Mouse (Mus musculus) spleen, embryonic (tissue): ENCODE data around the gene Zfp622.

Source experiments
- CTCF ChIA-PET: fragments of 350-600 bp; sonication (Branson Sonifier 250); formaldehyde crosslinking; loops from one replicate; lab custom pipeline; 2022; lab: Charles Lee

The Zfp622 gene

DNA sequence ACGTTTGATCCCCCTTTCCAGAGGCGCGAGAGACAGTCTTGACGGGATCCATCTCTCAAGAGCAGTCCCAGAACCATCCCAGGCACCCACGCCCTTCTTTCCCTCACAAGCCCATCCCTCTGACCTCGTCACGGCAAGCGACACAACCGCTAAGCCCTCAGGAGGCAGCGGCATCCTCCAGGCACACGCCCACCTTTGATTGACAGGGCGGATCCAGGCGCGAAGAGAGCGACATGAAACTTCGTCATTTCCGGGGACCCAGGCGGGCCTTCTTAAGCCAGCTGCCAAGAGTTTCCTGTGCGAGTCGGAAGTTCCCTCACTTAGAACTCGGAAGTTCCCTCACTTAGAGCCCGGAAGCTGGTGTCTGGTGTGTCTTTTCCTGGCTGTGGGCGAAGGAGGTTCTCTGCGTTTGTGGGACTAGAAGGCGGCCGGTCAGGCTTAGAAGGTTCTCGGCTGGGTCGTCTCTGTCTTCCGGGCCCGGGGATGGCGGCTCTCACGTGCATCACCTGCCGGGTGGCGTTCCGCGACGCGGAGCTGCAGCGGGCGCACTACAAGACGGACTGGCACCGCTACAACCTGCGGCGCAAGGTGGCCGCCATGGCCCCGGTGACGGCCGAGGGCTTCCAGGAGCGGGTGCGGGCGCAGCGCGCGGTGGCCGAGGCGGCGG, at the start of gene Zfp622:
Zfp622 (plus strand) TSS at position 300 of the 667 bp plus-strand sequence.
- CTCF ChIA-PET, result interaction anchor here (0.7 kb wide), 1 partner anchor 179 kb away, joined by 4 read pairs; no protein-coding TSS in a partner anchor

DNA sequence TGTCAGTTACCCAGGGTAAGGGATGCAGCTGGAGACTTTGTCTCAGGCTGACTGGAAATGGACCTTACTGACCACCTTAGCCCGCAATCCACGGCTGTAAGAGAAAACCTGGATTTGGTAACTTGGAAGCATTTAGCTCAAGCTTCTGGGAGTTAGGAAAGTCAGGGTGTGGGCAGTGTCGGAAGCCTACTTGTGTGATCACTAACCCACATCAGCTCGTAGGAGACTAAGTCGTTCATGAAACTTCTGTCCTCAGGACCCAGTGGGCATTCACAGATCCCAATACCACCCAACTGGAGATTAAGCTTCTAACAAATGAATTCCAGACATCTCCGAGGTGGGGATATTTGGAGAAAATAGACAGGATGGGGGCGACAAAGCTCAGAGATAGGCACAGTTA, 49.8 kb upstream of the Zfp622 start:
- CTCF ChIA-PET, result no interaction called here

DNA sequence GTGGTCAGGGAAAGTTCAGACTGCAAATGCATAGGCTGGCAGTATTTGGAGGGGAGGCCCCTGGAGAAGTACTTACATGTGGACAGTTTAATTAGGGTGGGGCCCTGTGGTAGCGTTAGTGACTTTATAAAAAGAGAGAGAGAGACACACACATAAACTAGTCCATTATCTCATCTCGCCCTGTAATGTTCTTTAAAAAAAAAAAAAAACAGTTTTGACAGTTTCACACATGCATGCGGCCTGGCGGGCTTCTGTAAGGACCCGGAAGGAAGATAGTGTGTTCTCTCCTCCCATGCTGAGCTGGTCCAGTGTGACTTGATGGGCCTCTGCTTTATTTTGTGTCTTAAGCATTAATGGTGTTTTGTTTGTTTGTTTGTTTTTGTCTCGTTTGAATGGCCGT, 45.7 kb upstream of the Zfp622 start:
- CTCF ChIA-PET, result interaction anchor here (0.6 kb wide), 1 partner anchor 382 kb away, joined by 4 read pairs; no protein-coding TSS in a partner anchor

DNA sequence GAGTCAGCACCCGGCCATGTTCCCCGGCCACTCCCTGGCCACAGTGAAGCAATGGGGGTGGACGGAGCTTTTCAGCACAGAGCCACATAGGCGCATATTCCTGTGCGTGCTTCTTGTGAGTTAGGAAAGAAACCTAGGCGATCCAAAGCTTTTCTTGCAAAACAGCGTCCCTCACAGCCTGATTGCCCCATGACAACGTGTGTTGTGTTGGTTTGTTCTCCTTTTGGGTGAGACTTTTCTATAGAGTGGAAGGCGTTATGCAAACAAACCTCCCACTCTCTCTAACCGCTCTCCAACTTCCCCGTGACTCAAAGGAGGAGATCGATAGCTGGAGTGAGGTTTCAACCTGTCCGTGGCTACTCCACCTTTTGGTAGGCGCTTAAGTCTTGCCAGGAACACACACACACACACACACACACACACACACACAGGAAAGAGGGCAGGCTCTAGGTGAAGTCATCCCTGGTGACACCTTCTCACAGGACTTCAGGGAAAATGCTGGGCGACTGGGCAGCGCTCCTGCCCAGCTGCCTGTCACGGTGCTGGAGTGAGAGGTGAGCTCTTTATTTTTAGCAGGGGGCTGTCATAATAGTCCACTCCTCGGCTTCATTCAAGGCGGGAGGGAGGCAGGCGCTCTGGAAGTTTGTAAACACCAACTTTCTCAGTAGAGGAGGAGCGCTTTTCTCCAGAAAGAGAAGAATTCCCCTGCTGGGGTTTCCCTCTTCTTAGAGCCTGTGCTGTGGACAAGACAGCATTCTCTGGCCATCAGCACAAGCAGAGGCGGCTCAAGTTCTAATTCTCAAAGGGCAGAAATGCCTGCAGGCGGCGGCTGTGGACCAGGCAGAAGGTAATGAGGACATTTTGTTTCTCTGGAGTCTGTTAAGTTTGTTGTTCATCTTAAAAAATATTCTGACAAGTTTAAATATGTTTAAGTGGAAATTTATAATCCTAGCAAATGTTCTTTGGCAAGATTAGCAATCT, 43.5 kb upstream of the Zfp622 start:
- CTCF ChIA-PET, result no interaction called here

DNA sequence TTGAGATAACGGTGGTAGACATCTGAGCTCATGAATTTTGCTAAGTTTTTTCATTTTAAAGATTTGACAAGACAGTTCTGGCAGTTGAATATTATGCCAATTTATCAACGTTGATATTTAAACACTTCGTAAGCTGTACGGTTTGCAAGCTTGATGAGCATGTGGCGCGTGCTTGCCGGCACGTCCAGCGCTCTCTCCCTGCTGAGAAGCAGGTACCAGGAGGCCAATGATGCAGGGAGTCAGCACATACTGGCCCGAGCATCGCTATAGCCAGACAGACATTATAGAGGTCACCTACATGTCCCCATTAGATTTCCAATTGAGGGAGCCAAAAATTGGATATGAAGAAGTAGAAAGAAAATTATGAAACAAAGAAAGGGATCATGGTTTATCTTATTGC, 42.7 kb upstream of the Zfp622 start:
- CTCF ChIA-PET, result no interaction called here

DNA sequence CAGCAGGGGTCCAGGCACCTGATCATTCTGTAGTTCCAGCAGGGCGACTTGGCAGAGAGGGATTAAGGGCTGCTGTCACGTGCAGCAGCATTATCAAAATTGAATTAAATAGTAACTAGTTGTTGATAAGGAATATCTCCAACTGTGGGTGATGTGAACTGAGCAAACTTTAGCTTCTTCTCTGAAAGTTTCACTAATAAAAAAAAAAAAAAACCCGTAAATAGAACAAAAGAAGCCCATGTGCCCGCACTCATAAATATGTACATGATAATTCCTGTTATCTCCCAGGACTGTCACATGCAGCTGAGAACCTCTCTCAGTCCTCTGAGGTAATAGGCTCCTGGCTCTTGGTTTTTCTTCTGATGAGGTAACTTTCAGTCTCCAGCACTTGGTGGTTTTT, 41.8 kb upstream of the Zfp622 start:
- CTCF ChIA-PET, result no interaction called here

DNA sequence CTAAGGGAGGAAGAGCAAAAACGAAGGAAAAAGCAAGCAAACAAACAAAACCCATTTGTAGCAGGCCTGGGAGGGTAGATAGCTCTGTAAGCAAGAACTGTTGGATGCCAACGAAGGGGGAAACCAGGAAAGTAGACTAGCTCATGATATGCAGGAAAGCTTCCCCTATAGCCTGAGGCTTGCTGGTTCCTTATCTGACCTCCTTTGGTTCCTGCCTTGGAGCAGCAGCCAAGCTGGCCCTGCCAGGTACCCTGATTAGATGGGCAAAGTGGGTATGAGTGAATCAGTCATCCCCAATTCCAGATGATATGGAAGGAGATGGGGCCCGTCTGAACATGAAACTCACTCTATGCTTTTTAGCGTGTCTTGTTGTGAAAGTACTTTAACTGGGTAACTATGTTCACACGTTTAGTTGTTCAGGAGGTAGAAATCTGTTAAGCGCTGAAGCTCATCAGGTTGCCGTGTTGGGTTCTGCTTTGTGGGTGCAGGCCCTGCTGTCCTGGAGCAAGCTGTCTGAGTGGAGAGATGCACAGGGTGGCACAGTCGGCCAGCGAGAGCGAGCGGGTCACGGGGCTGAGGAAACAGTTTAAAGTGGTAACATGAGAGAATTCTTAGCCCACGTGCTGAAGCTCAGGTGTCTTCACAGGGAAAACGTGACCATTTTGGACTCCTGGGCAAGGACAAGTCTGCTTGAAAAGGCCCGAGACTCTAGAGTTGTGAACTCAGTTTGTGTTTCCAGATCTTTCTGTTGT, 40.6 kb upstream of the Zfp622 start:
- CTCF ChIA-PET, result interaction anchor here (0.5 kb wide), 1 partner anchor 50 kb away, joined by 17 read pairs; no protein-coding TSS in a partner anchor

DNA sequence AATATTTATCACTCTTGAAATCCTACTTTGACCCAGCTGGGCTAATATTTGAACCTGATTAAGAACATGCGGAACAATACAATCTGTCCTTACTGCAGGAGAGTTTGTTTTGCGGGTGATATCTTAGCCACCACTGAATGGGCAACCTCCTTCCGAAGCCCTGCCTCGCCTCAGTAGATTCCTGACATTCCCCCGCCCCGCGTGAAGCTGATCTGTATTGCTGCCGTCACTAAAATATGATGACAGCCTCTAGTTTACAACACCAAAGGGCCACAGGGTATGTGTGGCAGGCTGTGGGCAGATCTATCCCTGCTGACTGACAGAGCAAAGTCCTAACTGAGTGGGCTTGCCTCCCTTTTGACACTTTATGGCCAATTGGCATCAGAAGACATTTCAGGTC, 38.9 kb upstream of the Zfp622 start:
- CTCF ChIA-PET, result no interaction called here

DNA sequence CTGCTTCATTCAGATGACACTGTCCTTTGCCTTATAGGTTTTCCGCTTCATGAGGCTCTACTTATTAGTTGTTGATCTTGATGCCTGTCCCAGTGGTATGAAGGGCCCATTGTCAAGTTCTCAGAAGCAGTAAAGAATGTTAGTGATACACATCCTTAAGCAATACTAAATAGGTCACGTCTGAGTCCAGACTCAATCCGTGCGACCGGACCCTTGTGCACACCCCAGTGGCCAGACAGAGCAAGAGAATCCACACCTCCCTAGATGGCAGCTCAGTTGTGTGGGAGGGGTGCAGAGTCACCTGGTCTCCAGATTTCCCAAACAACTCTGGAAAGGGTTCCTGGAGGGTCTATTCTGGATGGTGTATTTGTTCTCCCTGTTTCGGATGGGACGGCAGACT, 37.7 kb upstream of the Zfp622 start:
- CTCF ChIA-PET, result interaction anchor here (0.7 kb wide), 1 partner anchor 1990 kb away, joined by 4 read pairs; no protein-coding TSS in a partner anchor

DNA sequence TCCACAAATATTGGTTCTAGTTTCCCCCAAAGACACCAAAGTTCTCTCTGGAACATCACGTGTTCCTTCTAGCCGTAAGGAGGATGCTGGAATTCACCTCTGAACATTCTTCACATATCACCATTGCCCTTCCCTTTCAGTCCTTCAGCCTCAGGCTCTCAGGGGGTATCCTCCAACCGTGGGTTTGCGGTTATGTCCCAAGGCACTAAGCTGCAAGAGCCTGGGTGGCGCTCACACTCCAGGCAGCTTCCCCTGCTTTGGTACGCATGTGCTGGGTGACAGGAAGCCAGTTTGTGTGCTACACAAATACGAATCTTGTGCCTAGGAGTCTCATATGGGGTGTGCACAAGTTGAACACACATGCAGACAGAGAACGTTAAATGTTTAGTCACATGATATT, 36.8 kb upstream of the Zfp622 start:
- CTCF ChIA-PET, result no interaction called here

DNA sequence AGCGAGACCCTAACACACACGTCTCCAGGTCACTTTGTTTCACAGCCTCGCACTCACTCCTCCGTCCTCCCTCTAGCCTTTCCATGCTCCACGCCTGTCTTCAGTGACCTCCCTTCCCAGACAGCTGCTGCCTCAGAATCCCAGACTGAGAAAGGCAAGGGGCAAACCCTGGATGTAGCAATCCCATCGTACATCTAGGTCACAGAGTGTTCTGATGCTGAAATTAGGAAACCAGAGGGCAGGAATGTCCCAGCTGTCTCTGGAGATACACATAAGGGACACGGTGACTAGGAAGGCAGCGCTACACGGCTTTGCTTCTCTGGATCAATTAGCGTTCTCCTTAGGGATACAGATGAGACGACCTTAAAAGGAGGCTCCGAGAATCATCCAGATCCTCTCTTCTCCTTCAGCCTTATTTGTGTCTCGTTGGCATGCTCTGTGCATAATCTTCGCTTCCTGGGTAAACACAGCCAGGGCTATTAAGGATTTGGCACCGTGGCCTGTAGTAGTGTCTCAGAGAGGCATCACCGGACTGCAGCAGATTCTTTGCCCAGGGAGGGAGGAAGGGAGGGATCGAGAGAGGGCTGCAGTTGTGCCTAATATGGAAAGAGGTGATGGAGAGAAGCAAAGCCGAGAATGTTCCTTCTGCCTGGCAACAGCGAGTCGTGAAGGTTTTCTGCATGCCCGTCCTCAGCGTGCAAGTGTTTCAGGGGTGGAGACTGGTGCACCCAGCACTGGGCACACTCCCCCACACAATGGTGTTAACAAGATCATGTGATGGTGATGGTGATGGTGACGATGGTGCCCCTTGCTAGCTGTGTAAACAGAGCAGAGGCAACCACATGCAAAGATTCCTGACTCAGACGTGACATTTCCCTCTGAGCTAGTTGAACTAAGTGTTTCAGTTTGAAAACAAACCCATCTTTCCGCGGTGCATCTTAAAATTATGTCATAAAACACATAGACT, 35.6 kb upstream of the Zfp622 start:
- CTCF ChIA-PET, result no interaction called here

DNA sequence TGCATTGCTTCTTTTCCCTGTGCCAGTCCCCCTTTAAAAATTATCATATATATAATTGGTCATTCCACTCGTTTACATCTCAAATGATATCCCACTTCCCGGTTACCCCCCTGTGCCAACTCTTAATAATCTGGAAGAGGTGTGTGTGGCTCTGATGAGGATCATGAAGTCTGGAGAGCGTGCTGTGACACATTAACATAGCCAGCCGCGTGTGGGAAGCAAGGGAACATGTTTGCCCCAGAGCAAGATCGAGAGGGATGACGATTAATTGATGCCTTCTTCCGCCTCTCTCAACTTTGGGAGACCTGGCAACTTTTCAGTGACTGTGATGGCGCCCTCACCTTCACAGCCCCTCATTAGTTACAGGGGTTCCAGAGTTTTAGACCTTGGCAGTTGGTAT, 34.5 kb upstream of the Zfp622 start:
- CTCF ChIA-PET, result no interaction called here

DNA sequence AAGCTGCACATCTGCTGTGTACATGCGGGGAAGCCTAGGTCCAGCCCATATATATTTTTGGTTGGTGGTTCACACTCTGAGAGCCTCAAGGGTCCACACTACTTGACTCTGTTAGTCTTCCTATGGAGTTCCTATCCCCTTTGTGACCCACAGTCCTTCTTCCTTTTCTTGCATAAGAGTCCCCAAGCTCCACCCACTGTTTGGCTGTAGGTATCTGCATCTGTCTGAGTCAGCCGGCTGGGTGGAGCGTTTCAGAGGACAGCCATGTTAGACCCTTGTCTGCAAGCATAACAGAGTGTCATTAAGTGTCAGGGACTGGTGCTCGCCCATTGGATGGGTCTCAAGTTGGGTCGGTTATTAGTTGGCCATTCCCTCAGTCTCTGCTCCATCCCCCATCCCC, 33.6 kb upstream of the Zfp622 start:
- CTCF ChIA-PET, result no interaction called here

DNA sequence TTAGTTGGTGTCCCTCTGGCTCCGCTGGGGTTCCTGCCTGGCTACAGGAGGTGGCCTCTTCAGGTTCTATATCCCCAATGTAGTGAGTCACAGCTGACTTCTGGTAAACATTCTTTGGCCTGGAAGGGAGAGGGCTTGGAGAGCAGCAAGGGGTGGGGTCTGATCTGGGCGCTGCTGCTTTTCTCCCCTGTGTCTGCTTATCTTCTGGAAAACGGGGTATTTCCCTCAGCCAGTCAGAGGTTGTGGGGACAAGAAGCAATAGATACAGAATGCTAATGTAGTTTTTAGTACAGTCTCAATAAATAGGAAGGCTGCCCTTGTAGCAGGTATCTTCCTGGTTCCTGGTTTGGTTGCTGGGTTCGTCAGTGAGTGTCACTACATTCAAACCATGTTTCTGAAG, 33.1 kb upstream of the Zfp622 start:
- CTCF ChIA-PET, result no interaction called here

DNA sequence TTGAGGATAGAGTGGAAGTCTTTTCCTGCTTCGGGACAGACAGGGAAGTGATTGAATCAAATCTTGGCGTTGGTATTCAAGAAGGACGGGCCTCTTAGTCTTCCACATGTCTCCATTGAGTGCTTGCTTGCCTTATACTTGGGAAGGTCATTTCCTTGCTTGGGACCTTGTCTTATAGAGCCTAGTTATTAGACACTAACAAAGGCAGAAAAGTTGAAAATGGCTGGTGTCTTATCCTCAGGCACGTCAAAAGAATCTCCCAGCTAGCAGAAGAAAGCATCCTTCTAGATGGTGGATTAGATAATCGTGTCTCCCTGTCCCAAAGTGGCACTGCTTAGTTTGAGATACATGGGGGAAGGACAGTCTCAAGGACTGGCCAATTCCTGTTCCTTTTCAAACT, 28.2 kb upstream of the Zfp622 start:
- CTCF ChIA-PET, result no interaction called here

DNA sequence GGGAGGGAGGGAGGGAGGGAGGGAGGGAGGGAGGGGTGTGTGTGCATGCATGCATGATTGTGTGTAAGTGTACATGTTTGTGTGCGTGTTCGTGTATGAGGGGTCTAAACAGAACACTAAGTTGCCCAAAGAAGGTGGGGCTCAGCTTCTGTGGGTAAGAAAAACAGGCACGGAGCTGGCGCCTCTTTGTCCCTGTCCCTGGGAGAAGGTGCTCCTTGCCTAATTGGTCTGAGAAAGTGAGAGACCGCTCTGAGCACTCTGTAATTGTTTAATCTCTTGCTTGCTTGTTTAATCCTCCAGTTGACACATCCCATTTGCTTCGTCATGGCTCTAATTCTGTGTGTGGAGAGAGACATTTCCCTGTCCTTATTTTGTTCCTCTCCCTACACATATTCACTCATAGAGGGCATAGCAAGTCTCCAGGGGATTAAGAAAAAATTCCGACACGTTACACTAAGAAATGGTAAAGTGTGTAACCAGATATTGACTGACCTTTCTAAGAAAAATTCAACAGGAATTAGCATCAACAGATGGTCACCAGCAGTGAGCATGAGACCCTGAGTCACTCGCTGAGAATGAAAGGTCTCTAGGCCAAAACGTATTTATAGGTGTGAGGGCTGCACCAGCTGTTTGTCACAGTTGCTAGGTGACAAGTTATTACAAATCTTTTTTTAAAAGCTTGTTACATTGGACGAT, 27.6 kb upstream of the Zfp622 start:
- CTCF ChIA-PET, result no interaction called here

DNA sequence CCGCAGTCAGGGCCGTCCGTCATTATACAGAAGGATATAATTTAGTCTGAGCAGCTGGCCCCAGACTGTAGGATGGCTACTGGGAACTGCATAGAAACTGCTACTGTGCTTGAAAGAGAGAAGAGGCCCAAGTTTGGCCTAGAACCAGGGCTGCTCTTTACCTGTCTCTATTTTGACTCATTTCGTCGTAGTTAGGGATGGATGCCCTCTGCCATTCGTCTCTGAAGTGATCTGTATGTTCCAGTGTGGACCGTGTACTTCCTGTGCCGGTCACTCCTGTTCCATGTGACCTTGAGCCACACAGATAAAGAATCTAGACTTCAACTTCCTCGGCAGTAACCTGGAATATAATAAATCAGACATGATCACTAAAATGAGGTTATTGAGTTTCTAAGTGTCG, 26.5 kb upstream of the Zfp622 start:
- CTCF ChIA-PET, result no interaction called here

DNA sequence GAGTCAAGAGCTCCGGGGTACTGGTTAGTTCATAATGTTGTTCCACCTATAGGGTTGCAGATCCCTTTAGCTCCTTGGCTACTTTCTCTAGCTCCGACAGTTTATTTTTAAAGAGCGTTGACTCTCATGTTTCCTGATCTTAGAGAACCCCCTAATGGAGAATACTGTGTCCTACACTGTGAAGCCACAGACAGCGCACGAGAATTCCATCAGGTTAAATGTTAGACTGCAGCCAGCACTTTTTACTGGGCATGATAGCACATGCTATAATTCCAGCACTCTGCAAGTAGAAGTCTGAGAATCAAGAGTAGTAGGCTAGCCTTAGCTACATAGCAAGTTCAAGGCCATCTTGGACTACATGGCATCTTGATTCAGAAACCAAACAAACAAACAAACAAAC, 24.8 kb upstream of the Zfp622 start:
- CTCF ChIA-PET, result interaction anchor here (1.1 to 1.2 kb wide), 2 partner anchors 29 to 147 kb away, joined by 3 read pairs; no protein-coding TSS in a partner anchor

DNA sequence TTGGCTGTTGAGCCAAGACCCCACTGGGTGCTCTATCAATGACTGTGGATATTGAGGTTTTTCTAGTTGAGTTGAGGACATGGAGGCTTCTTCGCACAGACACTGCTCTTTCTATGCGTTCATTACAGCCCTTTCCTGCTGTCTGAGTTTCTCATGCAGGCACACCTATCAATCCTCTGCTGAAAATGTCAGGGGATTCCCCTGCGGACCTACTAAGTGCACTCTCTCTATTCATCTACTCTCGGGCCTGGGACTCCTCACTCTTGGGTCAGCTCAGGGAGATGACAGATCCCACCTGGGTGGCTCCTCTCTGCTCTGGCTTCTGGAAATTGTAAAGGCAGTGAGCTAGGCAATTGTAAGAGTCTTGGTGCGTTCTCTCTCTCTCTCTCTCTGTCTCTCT, 23.9 kb upstream of the Zfp622 start:
- CTCF ChIA-PET, result interaction anchor here (1.1 kb wide), 1 partner anchor 29 kb away, joined by 3 read pairs; no protein-coding TSS in a partner anchor

DNA sequence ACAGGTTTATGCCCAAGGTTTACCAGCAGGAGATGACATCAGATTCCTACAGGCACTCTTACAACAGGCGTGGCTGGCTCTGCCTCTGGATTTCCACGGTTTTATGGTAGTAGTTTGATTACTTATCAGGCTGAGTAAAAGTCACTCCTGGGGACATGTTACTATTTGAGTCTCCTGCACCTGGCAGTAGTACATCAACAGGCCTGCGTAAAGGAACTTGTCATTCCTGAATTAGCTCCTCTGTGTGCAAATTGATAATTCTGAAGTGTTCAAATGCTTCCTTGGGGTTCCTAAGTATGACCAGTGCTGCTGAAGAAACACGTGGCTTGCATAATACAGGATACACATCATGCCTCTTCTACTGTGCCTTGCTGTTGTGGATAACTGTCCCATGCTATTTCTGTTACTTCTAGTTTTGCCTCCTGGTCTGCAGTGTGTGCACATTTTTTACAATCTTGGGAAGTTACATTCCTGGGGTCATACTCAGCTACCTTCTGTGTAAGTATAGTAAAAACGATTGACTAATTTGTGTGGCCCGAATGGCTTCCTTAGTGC, 17.9 kb upstream of the Zfp622 start:
- CTCF ChIA-PET, result no interaction called here
